Mouse (Mus musculus) hindbrain, embryonic 10.5 days (tissue): Measurements from ENCODE around the gene Taok1. TPM values are rescaled to one million over a fixed set of nuclear protein-coding genes. Genes with fewer than 3 reads are reported as not detected.
A peak's percentile ranks its signal among the peaks of the same experiment; 100 is the strongest.

Experiments used
- DNase-seq: peaks from one replicate; pipeline ENCODE4 v3.0.0-alpha.2; 2017; ENCODE audit warnings: low spot score
- H3K27ac ChIP-seq: fragments of 300-500 bp; sonication (generic); 2 replicates; pipeline ENCODE4 v1.5.1; 2016; ENCODE audit warnings: mild to moderate bottlenecking, moderate library complexity
- H3K27me3 ChIP-seq: fragments of 300-500 bp; sonication (generic); 2 replicates; pipeline ENCODE4 v1.6.1; 2016; ENCODE audit warnings: mild to moderate bottlenecking; ENCODE audit not compliant: poor library complexity, insufficient read depth, severe bottlenecking
- H3K36me3 ChIP-seq: fragments of 300-500 bp; sonication (generic); 2 replicates; pipeline ENCODE4 v1.6.1; 2016; ENCODE audit warnings: mild to moderate bottlenecking, moderate library complexity
- H3K4me1 ChIP-seq: fragments of 300-500 bp; sonication (generic); replicated peaks from 2 replicates; pipeline ENCODE4 v1.6.1; 2016; ENCODE audit warnings: mild to moderate bottlenecking
- H3K4me3 ChIP-seq: fragments of 300-500 bp; sonication (generic); 2 replicates; pipeline ENCODE4 v1.5.1; 2016; ENCODE audit warnings: mild to moderate bottlenecking, moderate library complexity
- H3K9me3 ChIP-seq: fragments of 300-500 bp; sonication (generic); 2 replicates; pipeline ENCODE4 v1.6.1; 2016; ENCODE audit warnings: mild to moderate bottlenecking, moderate library complexity
- WGBS: fragments of 180-500 bp; shearing (Covaris S2); methylation state at CpG from one replicate; pipeline ENCODE4 v1.1.7; 2016; 5-methylcytosine and 5-hydroxymethylcytosine counted together
- polyA plus RNA-seq: library from polyadenylated mRNA; unstranded; fragments of >200 nt; fragmentation: Nextera tagmentation; extraction: Ambion mirVana; gene quantifications from 2 replicates; pipeline ENCODE4 v1.2.1, GENCODE M21; 2016

Taok1 gene
- polyA plus RNA-seq, 1 experiment from 2014 or later: 11.9 TPM

DNA sequence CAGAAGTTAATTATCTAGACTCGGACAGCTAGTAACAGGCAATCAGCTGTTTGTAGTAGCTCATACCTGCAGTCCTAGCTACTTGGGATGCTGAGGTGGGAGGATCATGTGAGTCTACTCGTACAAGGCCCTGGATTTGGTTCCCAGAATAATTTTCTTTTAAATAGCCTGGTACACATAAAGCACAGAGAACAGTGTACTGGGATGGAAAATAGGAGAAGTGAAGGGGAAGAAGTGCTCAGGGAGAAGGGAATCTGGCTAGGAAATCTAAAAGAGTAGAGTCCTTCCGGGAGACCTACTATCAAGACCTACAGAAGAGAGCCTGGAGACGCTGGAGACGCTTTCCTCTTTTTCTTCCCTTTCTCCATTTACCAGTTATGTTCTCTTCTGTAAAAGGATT is 16.4 kb upstream of the Taok1 start:
- DNase-seq: no peak
- peak overlapping the region; percentile 66 for H3K27ac ChIP-seq
- no peaks in the 10 kb centered on the region for H3K36me3 ChIP-seq
- H3K9me3 ChIP-seq: no peaks in the 10 kb centered on the region
- WGBS: 35% methylated on average over 5 of the region's 5 CpGs
- peaks cover 26% of the 10 kb centered on the region for H3K4me1 ChIP-seq
- H3K4me3 ChIP-seq: peak overlapping the region; percentile 50
- H3K27me3 ChIP-seq: peaks cover 7% of the 10 kb centered on the region; the same call in 1 of the 2 replicates

DNA sequence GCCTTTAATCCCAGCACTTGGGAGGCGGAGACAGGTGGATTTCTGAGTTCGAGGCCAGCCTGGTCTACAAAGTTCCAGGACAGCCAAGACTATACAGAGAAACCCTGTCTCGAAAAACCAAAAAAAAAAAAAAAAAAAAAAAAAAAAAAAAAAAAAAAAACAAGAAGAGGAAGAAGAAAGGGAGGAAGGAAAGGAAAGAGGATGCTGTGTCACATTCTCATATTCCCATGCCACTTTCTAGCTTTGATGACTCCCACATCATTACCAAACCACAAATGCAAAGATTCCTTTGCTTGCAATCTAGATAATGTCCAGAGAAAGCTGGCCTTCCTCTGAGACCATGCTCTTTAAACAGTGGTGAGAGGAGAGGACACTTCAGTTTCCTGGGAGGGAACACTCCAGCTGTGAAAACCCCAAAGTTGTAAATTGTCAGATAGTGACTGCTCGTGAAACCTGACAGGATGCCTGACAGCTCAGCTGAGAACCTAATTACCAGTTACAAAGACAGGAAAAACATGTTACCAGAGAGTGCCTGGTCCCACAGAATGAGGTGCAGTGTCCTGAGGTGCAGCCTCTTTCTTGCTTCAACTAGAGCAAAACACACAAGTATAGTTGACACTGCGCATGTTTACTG is 14.4 kb upstream of the Taok1 start:
- no peak for DNase-seq
- no peaks in the 10 kb centered on the region for H3K9me3 ChIP-seq
- H3K4me1 ChIP-seq: peaks cover 26% of the 10 kb centered on the region
- no peak overlapping the region for H3K27ac ChIP-seq
- 74% methylated on average over 5 of the region's 5 CpGs for WGBS
- no peaks in the 10 kb centered on the region for H3K36me3 ChIP-seq
- H3K27me3 ChIP-seq: peaks cover 7% of the 10 kb centered on the region; the same call in 1 of the 2 replicates
- H3K4me3 ChIP-seq: no peak overlapping the region

DNA sequence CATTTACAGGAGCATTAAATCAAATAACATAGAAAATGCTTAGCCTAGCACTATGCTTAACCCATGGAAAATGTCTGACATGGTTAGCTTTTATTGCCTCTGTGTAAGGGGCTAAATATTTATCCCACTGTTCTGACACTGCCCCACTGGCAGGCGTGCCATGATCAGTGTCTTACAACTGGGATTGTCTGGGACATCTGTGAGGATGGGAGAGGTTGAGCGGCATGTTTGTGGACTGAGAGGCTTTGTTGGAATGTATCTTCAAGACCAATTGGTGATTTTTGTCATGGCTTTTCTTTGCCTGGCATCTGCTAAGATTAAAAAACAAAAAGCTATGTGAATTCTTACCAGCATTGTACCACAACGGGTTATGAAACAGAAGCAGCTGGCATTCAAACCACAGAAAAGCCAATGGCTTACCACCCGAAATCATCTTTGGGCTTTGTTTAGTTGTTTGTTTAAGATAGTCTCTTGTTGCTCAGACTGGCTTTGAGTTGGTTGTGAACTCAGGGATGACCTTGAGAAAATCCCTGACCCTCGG is 7.5 kb upstream of the Taok1 start:
- Histone ChIP-seq H3K9me3 (no peaks in the 10 kb centered on the region), H3K4me1 (no peaks in the 10 kb centered on the region), H3K27me3 (no peaks in the 10 kb centered on the region), H3K4me3 (no peak overlapping the region), H3K36me3 (no peaks in the 10 kb centered on the region), H3K27ac (no peak overlapping the region)
- WGBS: 89% methylated on average over 5 of the region's 5 CpGs
- DNase-seq: no peak

DNA sequence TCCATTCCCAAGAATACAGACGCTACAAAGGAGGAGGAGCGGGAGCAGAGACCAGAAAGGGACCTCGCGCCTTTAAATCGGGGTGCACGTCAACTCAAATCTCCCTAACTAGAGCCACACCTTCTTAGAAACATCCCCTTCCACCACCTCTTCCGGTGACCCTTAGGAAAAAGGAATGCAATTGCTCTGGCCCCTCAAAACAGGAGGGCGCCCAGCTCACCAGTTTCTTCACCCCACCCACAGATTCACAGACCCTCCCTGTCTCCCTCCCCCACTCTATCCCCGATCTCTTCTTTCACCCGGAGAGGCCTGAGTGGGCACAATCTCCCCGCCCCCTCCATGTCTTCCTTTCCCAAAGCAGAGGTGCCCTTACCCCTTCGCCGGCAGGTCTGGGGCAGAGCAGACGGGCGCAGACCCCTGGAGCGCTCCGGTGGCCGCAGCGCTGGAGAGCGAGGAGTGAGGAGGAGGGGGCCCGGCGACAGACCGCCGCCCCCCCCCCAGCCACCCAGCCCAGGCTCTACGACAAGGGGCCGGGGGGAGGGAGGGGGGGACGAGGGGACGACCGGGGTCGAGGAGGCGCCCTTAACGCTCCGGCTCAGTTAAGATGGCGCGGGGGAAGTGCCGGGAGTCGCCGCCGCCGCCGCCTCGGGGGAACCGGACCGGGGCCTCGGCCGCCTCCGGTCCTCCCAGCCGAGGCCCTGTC is 629 bp downstream of the Taok1 start:
- H3K36me3 ChIP-seq: peaks cover 22% of the 10 kb centered on the region
- H3K4me1 ChIP-seq: peaks cover 35% of the 10 kb centered on the region
- no peaks in the 10 kb centered on the region for H3K9me3 ChIP-seq
- no peaks in the 10 kb centered on the region for H3K27me3 ChIP-seq
- DNase-seq: peak; percentile 73
- WGBS: under 1% methylated on average over 47 of the region's 48 CpGs
- H3K4me3 ChIP-seq: peak overlapping the region; percentile 96
- peak overlapping the region; percentile 100 for H3K27ac ChIP-seq

DNA sequence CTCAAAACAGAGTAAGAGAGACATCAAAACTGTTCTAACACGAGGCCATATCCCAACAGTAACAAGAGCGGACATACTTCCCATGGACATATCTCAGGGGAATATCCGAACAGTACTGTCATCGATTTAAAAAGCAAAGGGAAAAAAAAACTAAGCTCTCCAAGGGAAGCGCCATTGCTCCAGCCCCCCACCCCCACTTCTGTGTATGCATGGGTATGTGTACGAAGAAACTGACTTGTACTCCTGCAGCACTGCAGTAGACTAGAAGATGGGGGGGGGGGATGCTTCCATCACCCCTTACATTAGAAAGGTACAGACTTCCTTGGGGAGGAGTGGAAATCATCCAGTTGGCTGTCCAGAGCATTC is 1.2 kb downstream of the Taok1 start:
- Histone ChIP-seq H3K27me3 (no peaks in the 10 kb centered on the region), H3K27ac (peak overlapping the region; percentile 100), H3K36me3 (peaks cover 23% of the 10 kb centered on the region), H3K4me3 (peak overlapping the region; percentile 96), H3K4me1 (peaks cover 35% of the 10 kb centered on the region), H3K9me3 (no peaks in the 10 kb centered on the region)
- WGBS: 15% methylated on average over 6 of the region's 6 CpGs
- DNase-seq: no peak

DNA sequence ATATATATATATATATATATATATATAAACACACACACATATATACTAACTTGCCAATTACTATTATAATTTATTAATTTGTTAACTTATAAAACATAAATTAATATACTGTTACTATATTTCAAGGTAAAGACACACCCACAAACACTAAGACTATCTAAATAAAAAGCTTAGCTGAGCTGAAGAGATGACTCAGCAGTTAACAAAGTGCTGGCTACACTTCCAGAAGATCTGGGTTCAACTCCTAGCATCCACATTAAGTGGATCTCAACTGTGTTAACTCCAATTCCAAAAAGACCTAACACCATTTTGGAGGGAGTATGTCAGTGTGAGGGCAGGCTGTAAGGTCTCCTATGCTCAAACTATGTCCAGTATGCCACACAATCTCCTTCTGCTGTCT is 10.3 kb downstream of the Taok1 start:
- no peak for DNase-seq
- H3K27ac ChIP-seq: no peak overlapping the region
- no peaks in the 10 kb centered on the region for H3K9me3 ChIP-seq
- H3K36me3 ChIP-seq: peaks cover 63% of the 10 kb centered on the region
- no peak overlapping the region for H3K4me3 ChIP-seq
- no peaks in the 10 kb centered on the region for H3K27me3 ChIP-seq
- H3K4me1 ChIP-seq: no peaks in the 10 kb centered on the region

DNA sequence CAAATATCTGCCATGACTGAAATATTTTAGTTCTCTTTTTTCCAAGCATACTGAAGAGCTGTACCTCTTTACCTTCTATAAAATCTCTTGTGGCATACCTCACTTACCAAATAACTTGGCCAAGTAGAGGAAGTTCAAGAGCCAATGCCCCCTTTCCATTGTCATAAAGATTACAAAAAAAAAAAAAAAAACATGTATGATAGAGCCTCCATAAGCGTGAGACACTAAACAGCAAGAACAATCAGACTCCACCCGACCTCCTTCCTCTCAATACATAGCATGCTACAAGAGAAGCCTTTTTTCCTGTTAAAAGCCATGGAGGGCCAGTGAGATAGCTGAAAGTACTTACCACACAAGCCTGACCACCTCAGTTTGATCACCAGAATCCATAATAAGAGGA is 16.2 kb downstream of the Taok1 start:
- DNase-seq: no peak
- WGBS: 92% methylated on average over 2 of the region's 2 CpGs
- H3K27me3 ChIP-seq: no peaks in the 10 kb centered on the region
- H3K4me1 ChIP-seq: no peaks in the 10 kb centered on the region
- no peak overlapping the region for H3K4me3 ChIP-seq
- no peaks in the 10 kb centered on the region for H3K9me3 ChIP-seq
- peaks cover 53% of the 10 kb centered on the region for H3K36me3 ChIP-seq
- no peak overlapping the region for H3K27ac ChIP-seq

DNA sequence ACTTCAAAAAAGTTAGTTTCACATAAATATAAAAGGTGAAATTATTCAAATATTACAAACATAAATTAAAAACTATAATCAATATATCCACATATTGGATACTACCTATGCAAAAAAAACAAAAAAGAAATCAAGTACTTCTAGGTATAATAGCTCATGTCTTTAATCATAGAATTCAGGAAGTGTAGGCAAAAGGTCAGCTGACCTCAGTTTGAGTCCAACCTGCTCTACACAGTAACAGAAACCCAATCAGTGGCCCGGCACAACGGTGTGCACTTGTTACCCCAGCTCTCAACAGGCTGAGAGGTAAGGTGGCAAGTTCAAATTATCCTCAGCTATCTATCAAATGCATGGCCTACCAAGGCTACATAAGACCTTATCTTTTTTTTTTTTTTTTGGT is 16.8 kb downstream of the Taok1 start:
- WGBS: 96% methylated on average over 2 of the region's 2 CpGs

DNA sequence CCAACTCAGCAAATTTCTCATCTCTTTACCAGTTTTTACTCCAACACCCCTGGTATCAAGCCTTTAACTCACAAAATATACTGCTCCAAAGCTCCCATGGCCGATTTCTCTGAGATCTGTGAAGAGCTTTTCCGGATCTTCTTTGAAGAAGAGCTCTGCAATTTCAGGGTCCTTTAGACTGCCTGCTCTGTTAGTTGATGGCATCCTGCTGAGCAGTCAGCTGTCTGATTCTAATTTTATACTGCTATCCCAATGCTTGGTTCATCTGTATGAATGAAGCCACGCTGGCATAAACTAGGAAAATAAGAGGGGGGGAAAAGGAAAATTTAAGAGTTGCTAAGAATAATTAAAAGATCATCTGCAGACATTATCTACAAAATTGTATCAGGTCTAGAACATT is 22.4 kb downstream of the Taok1 start:
- Histone ChIP-seq H3K9me3 (no peaks in the 10 kb centered on the region), H3K4me3 (no peak overlapping the region), H3K27me3 (no peaks in the 10 kb centered on the region), H3K27ac (no peak overlapping the region), H3K4me1 (no peaks in the 10 kb centered on the region), H3K36me3 (peaks cover 71% of the 10 kb centered on the region)
- WGBS: 86% methylated on average over 3 of the region's 3 CpGs
- no peak for DNase-seq

More for the DNA sequence above, 16.8 kb downstream of the Taok1 start:
- no peaks in the 10 kb centered on the region for H3K27me3 ChIP-seq
- peaks cover 52% of the 10 kb centered on the region for H3K36me3 ChIP-seq
- no peaks in the 10 kb centered on the region for H3K9me3 ChIP-seq
- no peak overlapping the region for H3K4me3 ChIP-seq
- no peaks in the 10 kb centered on the region for H3K4me1 ChIP-seq
- H3K27ac ChIP-seq: no peak overlapping the region
- no peak for DNase-seq

DNA sequence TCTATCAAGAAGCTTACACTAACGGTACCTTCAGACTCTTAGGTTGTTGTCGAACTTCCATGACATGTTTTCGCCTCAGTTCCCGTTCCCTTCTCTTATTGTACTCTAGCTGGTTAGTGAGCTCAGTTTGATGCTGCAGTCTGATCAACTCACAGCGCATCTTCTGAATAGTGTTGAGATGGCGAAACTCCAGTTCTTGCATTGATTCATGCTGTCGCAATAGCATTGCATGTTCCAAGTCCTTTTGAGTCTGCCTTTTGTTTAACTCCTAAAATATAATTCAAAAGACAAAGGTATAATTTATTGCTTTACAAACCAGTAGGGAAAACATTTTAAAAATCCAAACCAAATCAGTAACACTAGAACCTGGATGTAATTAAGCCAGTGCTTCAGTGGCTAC is 62.4 kb downstream of the Taok1 start:
- Histone ChIP-seq H3K36me3 (peaks cover 99% of the 10 kb centered on the region), H3K4me3 (no peak overlapping the region), H3K4me1 (no peaks in the 10 kb centered on the region), H3K27ac (no peak overlapping the region), H3K9me3 (no peaks in the 10 kb centered on the region), H3K27me3 (no peaks in the 10 kb centered on the region)
- DNase-seq: no peak
- 96% methylated on average over 7 of the region's 7 CpGs for WGBS

DNA sequence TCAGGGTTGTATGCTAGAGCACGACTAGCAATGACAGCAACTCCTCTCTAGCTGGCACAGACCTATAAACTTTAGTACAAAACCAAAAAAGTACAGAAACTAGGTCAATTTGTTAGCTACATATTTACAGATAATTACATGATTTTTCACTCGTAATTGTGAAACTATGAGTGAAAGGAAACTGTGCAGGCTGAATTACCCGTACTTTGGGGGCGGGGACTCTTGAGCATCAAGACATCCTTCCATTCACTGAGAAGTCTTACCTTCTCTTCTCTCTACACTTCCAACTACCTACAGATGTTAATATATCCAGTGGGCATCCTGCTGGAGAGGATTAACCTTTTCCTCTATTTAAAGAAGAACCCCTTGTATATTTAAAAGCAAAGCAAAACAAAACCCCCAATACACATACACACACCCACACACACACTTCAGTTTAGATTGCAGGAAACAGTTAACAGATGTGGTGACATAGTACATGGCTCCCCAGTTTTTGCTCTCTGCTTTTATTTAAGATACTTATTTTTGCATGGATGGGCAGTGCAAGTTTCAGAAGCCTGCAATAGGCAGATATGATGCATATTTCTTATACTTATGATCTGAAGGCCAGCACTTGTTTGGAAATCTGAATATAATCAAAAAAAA is 75.3 kb downstream of the Taok1 start:
- DNase-seq: no peak
- Histone ChIP-seq H3K27ac (no peak overlapping the region), H3K4me3 (no peak overlapping the region), H3K9me3 (no peaks in the 10 kb centered on the region), H3K36me3 (peaks cover 53% of the 10 kb centered on the region), H3K27me3 (no peaks in the 10 kb centered on the region), H3K4me1 (no peaks in the 10 kb centered on the region)
- 91% methylated on average over 4 of the region's 4 CpGs for WGBS

DNA sequence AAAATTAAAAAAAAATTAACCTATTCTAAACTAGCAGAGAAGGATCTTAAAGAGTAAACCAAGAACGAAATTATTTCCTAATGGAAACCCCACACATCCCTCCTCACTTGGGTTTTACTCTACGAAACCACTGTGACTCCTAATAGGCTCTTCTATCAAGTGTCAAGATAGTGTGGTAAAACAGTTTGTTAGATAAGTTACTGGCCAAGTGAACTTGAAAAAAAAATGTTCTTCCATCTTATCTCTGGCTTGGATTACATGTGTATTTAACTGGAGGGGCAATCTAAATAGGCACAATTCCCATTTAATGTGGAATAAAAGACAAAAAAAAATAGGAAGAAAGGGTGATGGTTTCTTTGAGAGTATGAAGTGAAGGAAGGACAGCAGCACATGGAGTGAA is 76.8 kb downstream of the Taok1 start:
- Histone ChIP-seq H3K27me3 (no peaks in the 10 kb centered on the region), H3K9me3 (no peaks in the 10 kb centered on the region), H3K4me1 (no peaks in the 10 kb centered on the region), H3K4me3 (no peak overlapping the region), H3K27ac (no peak overlapping the region), H3K36me3 (peaks cover 39% of the 10 kb centered on the region)
- DNase-seq: no peak
- WGBS: 91% methylated on average over 2 of the region's 2 CpGs

DNA sequence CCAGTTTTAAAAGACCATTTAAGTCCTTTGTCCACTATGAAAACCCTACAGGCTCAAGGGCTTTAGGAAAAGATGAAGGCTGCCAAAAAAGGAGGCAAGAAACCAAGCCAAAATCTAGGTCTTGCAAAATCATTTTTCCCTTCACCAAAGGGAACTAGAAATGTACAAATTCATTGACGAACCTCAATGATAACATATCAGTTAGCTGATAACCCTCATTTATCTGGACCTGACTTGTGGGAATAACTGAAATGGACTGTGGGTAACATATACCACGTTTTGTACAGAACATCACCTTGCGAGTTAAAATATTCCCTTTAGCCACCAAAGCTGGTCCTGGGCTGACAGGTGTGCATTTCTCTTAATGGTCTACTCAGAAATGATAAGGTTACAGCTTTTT is 78.0 kb downstream of the Taok1 start:
- Histone ChIP-seq H3K27me3 (no peaks in the 10 kb centered on the region), H3K27ac (no peak overlapping the region), H3K36me3 (peaks cover 29% of the 10 kb centered on the region), H3K9me3 (no peaks in the 10 kb centered on the region), H3K4me3 (no peak overlapping the region), H3K4me1 (no peaks in the 10 kb centered on the region)
- 93% methylated on average over 3 of the region's 3 CpGs for WGBS
- DNase-seq: no peak
